Mouse (Mus musculus) bone marrow macrophage, adult 2 months (primary cell): ENCODE data around the gene Tat.

ENCODE experiments used
- CTCF ChIP-seq: IDR thresholded peaks from 2 replicates; pipeline ENCODE4 v1.5.1; 2012; ENCODE audit warnings: low read depth, mild to moderate bottlenecking, low read length, moderate library complexity
- POLR2A ChIP-seq: IDR thresholded peaks from 2 replicates; pipeline ENCODE4 v1.6.1; 2012; ENCODE audit warnings: mild to moderate bottlenecking, low read depth, low read length, borderline replicate concordance

DNA sequence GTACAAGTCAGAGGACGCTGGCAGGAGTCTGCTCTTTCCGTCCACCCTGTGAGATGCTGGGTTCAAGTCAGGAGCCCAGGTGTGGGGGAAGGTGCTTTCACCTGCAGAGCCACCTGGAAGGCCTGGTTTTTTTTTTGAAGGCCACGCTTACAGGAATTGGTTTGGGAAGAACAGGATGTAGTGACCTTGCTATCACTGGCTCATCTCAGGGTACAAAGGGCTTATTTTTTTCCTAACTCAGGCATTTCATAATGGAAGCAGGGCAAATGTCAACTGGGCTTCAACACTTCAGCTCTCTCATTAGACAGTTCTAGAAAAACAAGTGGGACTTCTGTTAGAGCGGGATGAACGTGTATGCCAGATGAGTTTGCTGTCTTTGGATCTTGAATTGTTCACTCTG, 14.1 kb downstream of the Tat start:
- TF ChIP-seq CTCF (no peak), POLR2A (no peak)
